Mouse (Mus musculus): ENCODE data around the gene Serpinb9b.

Serpinb9b gene

GRCm38 (mm10) chr13:33035506-33035905, 8.3 kb downstream of the Serpinb9b start:
- DNase-seq (ENCODE audit: extremely low read depth, low read depth, low spot score) = no peak

- DNase-seq (ENCODE audit: extremely low read depth, low read depth, low spot score) = no peak
Observed at GRCm38 (mm10) chr13:33043542-33043941, 16.3 kb downstream of the Serpinb9b start.

- no peak for DNase-seq (ENCODE audit: extremely low read depth, low read depth, low spot score)
Observed at GRCm38 (mm10) chr13:33047234-33047633, 20.0 kb downstream of the Serpinb9b start.

- no peak for DNase-seq (ENCODE audit: extremely low read depth, low read depth, low spot score)
Observed at GRCm38 (mm10) chr13:33048187-33048586, 21.0 kb downstream of the Serpinb9b start.

- DNase-seq (ENCODE audit: extremely low read depth, low read depth, low spot score) = no peak
Observed at GRCm38 (mm10) chr13:33051697-33052096, 24.5 kb downstream of the Serpinb9b start.

- no peak for DNase-seq (ENCODE audit: extremely low read depth, low read depth, low spot score)
Observed at GRCm38 (mm10) chr13:33063048-33063447, 35.8 kb downstream of the Serpinb9b start.

GRCm38 (mm10) chr13:33067387-33067977, 40.3 kb downstream of the Serpinb9b start:
- no peak for DNase-seq (ENCODE audit: extremely low read depth, low read depth, low spot score)

GRCm38 (mm10) chr13:33068164-33068563, 40.9 kb downstream of the Serpinb9b start:
- DNase-seq (ENCODE audit: extremely low read depth, low read depth, low spot score) = no peak

- no peak for DNase-seq (ENCODE audit: extremely low read depth, low read depth, low spot score)
Observed at GRCm38 (mm10) chr13:33071776-33072175, 44.6 kb downstream of the Serpinb9b start.

GRCm38 (mm10) chr13:33074029-33074428, 46.8 kb downstream of the Serpinb9b start:
- DNase-seq (ENCODE audit: extremely low read depth, low read depth, low spot score) = no peak

- no peak for DNase-seq (ENCODE audit: extremely low read depth, low read depth, low spot score)
Observed at GRCm38 (mm10) chr13:33076247-33076646, 49.0 kb downstream of the Serpinb9b start.

GRCm38 (mm10) chr13:33077026-33077685, 49.9 kb downstream of the Serpinb9b start:
- no peak for DNase-seq (ENCODE audit: extremely low read depth, low read depth, low spot score)

GRCm38 (mm10) chr13:33078056-33078705, 51.0 kb downstream of the Serpinb9b start, which contains the start of gene Serpinb1b:
Gene Serpinb1b (plus strand): TSS chr13:33078575.
- DNase-seq (ENCODE audit: extremely low read depth, low read depth, low spot score) = no peak

- DNase-seq (ENCODE audit: extremely low read depth, low read depth, low spot score) = no peak
Observed at GRCm38 (mm10) chr13:33079391-33079790, 52.2 kb downstream of the Serpinb9b start.

GRCm38 (mm10) chr13:33080356-33080755, 53.1 kb downstream of the Serpinb9b start:
- DNase-seq (ENCODE audit: extremely low read depth, low read depth, low spot score) = no peak

- no peak for DNase-seq (ENCODE audit: extremely low read depth, low read depth, low spot score)
Observed at GRCm38 (mm10) chr13:33083834-33084233, 56.6 kb downstream of the Serpinb9b start.

- no peak for DNase-seq (ENCODE audit: extremely low read depth, low read depth, low spot score)
Observed at GRCm38 (mm10) chr13:33084975-33085694, 57.9 kb downstream of the Serpinb9b start.

- DNase-seq (ENCODE audit: extremely low read depth, low read depth, low spot score) = no peak
Observed at GRCm38 (mm10) chr13:33085695-33086432, 58.6 kb downstream of the Serpinb9b start.

GRCm38 (mm10) chr13:33089566-33089965, 62.4 kb downstream of the Serpinb9b start:
- DNase-seq (ENCODE audit: extremely low read depth, low read depth, low spot score) = no peak

GRCm38 (mm10) chr13:33090546-33090945, 63.3 kb downstream of the Serpinb9b start:
- DNase-seq (ENCODE audit: extremely low read depth, low read depth, low spot score) = no peak

GRCm38 (mm10) chr13:33091306-33091705, 64.1 kb downstream of the Serpinb9b start:
- DNase-seq (ENCODE audit: extremely low read depth, low read depth, low spot score) = no peak
